Mouse (Mus musculus): Measurements from ENCODE around the gene Pgbd1. TPM values are rescaled to one million over a fixed set of nuclear protein-coding genes. Genes with fewer than 3 reads are reported as not detected.

Pgbd1 gene
- total and polyA plus RNA-seq, 3 experiments: 3.9 to 7.4 (median 4.0) TPM

DNA sequence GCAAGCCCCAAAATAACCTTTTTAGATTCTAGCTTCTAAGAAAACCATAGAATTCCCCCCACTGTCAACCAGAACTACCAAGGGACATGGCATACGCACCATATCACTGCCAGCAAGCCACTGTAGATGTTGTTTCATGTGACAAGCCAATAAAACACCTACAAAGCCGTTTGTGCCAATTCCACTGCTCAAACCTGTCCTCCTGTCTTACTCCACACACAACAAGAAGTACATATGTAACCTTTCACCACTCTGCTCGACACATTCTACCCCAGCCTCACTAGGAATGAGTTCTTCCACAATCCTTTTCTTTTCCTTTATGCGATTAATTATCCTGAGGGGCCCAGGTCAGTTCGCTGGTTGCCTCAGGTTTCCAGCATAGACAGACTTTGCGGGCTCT, 45.2 kb downstream of the Pgbd1 start:
- Histone ChIP-seq H3K4me2 (ENCODE audit: insufficient read depth, low read depth, poor library complexity, severe bottlenecking) (no peak overlapping the region), H3K27ac (ENCODE audit: insufficient read depth, low read depth) (no peak overlapping the region), H3K27me3 (replicated peaks) (no peaks in the 10 kb centered on the region), H3K36me3 (replicated peaks in 1 of 2; ENCODE audit: control insufficient read depth in 1 of 2, insufficient read depth in 1 of 2, low read length in 1 of 2) (peaks cover 58 to 87% of the 10 kb centered on the region in 2 experiments), H3K4me1 (ENCODE audit: control insufficient read depth in 1 of 2, insufficient read depth in 2 of 2) (peaks cover 0 to 30% of the 10 kb centered on the region in 2 experiments; a peak in 2 of 4 replicates), H3K9ac (ENCODE audit: insufficient read depth, low read depth) (no peak overlapping the region), H3K79me2 (replicated peaks; ENCODE audit: control insufficient read depth, extremely low read depth, insufficient read depth, poor library complexity, severe bottlenecking) (0 out of 2 replicates have a peak, but pooled peaks cover 4% of the 10 kb centered on the region), H3K4me3 (replicated peaks in 1 of 3; ENCODE audit: low read depth in 2 of 3, low read length in 2 of 3, poor library complexity in 1 of 3) (no peak overlapping the region), H3K9me3 (replicated peaks; ENCODE audit: low read length) (no peaks in the 10 kb centered on the region)
- TF ChIP-seq ETS1 (conservative IDR thresholded peaks at IDR 0.05; ENCODE audit: low read depth, low read length) (no peak), ZNF384 (IDR thresholded peaks at IDR 0.05; ENCODE audit: low read depth, low read length) (no peak), CHD1 (IDR thresholded peaks at IDR 0.05; ENCODE audit: low read depth, low read length) (no peak), TBP (conservative IDR thresholded peaks at IDR 0.05; ENCODE audit: low read depth, low read length) (no peak), HCFC1 (IDR thresholded peaks at IDR 0.05; ENCODE audit: low read depth, low read length) (no peak), SIN3A (IDR thresholded peaks at IDR 0.05; ENCODE audit: low read length) (no peak), JUN (IDR thresholded peaks at IDR 0.05; ENCODE audit: insufficient read depth, low read depth, low read length) (no peak), IRF4 (IDR thresholded peaks at IDR 0.05; ENCODE audit: low read depth, low read length) (no peak), ZC3H11A (IDR thresholded peaks at IDR 0.05; ENCODE audit: low read depth, low read length) (no peak), JUND (conservative IDR thresholded peaks at IDR 0.05; ENCODE audit: low read depth, low read length) (no peak), TCF12 (IDR thresholded peaks at IDR 0.05; ENCODE audit: low read depth, low read length) (no peak), USF2 (conservative IDR thresholded peaks at IDR 0.05; ENCODE audit: low read depth, low read length) (no peak), BHLHE40 (IDR thresholded peaks at IDR 0.05; ENCODE audit: low read depth, low read length) (no peak), KAT2A (IDR thresholded peaks at IDR 0.05; ENCODE audit: insufficient replicate concordance, low read length) (no peak), GABPA (IDR thresholded peaks at IDR 0.05; ENCODE audit: insufficient replicate concordance, low read depth, low read length) (no peak), RAD21 (IDR thresholded peaks at IDR 0.05; ENCODE audit: low read depth, low read length) (no peak), NELFE (IDR thresholded peaks at IDR 0.05; ENCODE audit: low read depth, low read length) (no peak), NRF1 (IDR thresholded peaks at IDR 0.05; ENCODE audit: low read depth, low read length) (no peak)
- dilution Hi-C loops (cut with MboI; ENCODE audit: extremely low pct_ligation_motif_present, extremely low pct_unique_long_range_greater_than_20kb, low sequenced_read_pairs) (no loop called here), in situ Hi-C loops (cut with MboI; ENCODE audit: low pct_ligation_motif_present, low pct_unique_long_range_greater_than_20kb, low sequenced_read_pairs) (loop anchor here (25.0 kb wide), 1 partner anchor 317 kb away; the partner anchor contains the start of genes Hist1h2ai, Hist1h2bl, Hist1h2bm and Hist1h3h)
- no peak for DNase-seq (ENCODE audit: extremely low read depth)

DNA sequence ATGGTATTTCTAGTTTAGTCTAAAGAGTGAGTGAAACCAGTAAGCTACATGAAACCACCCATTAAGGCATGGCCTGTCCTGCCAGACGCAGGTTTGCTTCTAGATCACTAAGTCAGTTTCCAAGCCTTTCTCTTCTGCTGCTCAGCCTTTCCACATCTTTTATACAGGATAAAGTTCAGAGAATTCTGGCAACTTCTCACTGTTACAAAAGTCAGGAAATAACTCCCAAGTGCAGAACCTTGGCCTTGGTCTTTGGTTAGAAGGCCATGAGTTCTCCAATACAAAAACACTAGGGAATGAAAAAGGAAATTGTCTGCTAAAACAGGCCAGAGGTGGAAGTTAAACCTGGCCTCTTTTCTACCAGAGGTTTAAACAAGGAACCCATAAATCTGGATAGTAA, 45.6 kb downstream of the Pgbd1 start:
- Histone ChIP-seq H3K27me3 (replicated peaks) (no peaks in the 10 kb centered on the region), H3K4me2 (ENCODE audit: insufficient read depth, low read depth, poor library complexity, severe bottlenecking) (no peak overlapping the region), H3K9me3 (replicated peaks; ENCODE audit: low read length) (no peaks in the 10 kb centered on the region), H3K36me3 (replicated peaks in 1 of 2; ENCODE audit: control insufficient read depth in 1 of 2, insufficient read depth in 1 of 2, low read length in 1 of 2) (peaks cover 63 to 89% of the 10 kb centered on the region in 2 experiments), H3K4me3 (replicated peaks in 1 of 3; ENCODE audit: low read depth in 2 of 3, low read length in 2 of 3, poor library complexity in 1 of 3) (no peak overlapping the region), H3K4me1 (ENCODE audit: control insufficient read depth in 1 of 2, insufficient read depth in 2 of 2) (peaks cover 0 to 30% of the 10 kb centered on the region in 2 experiments; a peak in 2 of 4 replicates), H3K9ac (ENCODE audit: insufficient read depth, low read depth) (no peak overlapping the region), H3K27ac (ENCODE audit: insufficient read depth, low read depth) (no peak overlapping the region), H3K79me2 (replicated peaks; ENCODE audit: control insufficient read depth, extremely low read depth, insufficient read depth, poor library complexity, severe bottlenecking) (0 out of 2 replicates have a peak, but pooled peaks cover 2% of the 10 kb centered on the region)
- no peak for DNase-seq (ENCODE audit: extremely low read depth)
- dilution Hi-C loops (cut with MboI; ENCODE audit: extremely low pct_ligation_motif_present, extremely low pct_unique_long_range_greater_than_20kb, low sequenced_read_pairs): no loop called here
- in situ Hi-C loops (cut with MboI; ENCODE audit: low pct_ligation_motif_present, low pct_unique_long_range_greater_than_20kb, low sequenced_read_pairs): loop anchor here (25.0 kb wide), 1 partner anchor 317 kb away; the partner anchor contains the start of genes Hist1h2ai, Hist1h2bl, Hist1h2bm and Hist1h3h
- TF ChIP-seq MAFK (IDR thresholded peaks at IDR 0.05; ENCODE audit: insufficient replicate concordance, low read length): no peak
- TF ChIP-seq ZKSCAN1 (IDR thresholded peaks at IDR 0.05; ENCODE audit: borderline replicate concordance, low read depth, low read length): no peak
- TF ChIP-seq MEF2A (IDR thresholded peaks at IDR 0.05; ENCODE audit: borderline replicate concordance, low read depth, low read length): no peak
- no peak for TF ChIP-seq PAX5 (IDR thresholded peaks at IDR 0.05; ENCODE audit: low read length)
- no peak for TF ChIP-seq SMC3 (IDR thresholded peaks at IDR 0.05; ENCODE audit: low read depth, low read length)
- TF ChIP-seq CTCF (conservative IDR thresholded peaks at IDR 0.05 in 1 of 2, IDR thresholded peaks at IDR 0.05 in 1 of 2; ENCODE audit: low read depth in 2 of 2, low read length in 2 of 2): no peak
- no peak for TF ChIP-seq KAT2A (IDR thresholded peaks at IDR 0.05; ENCODE audit: insufficient replicate concordance, low read length)
- no peak for TF ChIP-seq MAZ (IDR thresholded peaks at IDR 0.05; ENCODE audit: low read depth, low read length)
- no peak for TF ChIP-seq NELFE (IDR thresholded peaks at IDR 0.05; ENCODE audit: low read depth, low read length)
- TF ChIP-seq RCOR1 (conservative IDR thresholded peaks at IDR 0.05; ENCODE audit: low read depth, low read length): no peak
- TF ChIP-seq TCF12 (IDR thresholded peaks at IDR 0.05; ENCODE audit: low read depth, low read length): no peak
- no peak for TF ChIP-seq GABPA (IDR thresholded peaks at IDR 0.05; ENCODE audit: insufficient replicate concordance, low read depth, low read length)
- no peak for TF ChIP-seq RAD21 (IDR thresholded peaks at IDR 0.05; ENCODE audit: low read depth, low read length)

Data from CH12.LX (cell line).